Mouse (Mus musculus): ENCODE results near the gene Triml1.

The Triml1 gene

DNA sequence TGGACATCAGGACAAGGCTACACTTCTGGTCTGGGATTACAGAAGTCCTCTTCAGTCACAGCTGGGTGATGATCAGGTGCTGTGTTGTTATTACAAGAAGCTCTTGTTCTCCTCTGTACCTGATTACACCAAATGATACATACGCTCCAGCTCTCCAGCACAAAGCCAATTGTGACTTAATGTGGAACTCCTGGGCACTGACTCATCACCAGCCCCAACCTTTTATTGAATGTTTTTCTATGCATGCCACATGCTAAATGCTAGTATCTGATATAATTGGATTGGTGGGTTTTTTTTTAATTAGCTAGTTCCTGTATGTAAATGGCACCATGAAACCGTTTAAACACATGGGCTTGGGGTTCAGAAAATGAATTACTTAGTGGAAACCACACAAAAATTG is at the start of gene Triml1:
Gene Triml1 (minus strand): TSS at position 101 of the 400 bp plus-strand sequence.
- DNase-seq (ENCODE audit: extremely low read depth, insufficient read length, low spot score) = no peak

DNA sequence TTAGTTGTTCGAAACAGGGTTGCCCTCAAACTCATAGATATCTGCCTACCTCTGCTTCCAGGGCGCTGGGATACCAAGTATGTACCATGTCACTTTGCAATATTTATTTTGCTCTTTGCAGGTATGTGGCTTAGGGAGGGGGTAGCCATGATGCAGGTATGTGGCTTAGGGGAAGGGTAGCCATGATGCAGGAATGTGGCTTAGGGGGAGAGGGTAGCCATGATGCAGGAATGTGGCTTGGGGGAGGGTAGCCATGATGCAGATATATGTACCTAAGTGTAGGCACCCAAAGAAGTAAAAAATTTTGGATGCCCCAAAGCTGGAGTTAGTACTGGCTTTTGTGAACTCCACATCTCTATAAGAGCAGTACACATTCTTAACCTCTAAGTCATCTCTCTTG is 41.0 kb upstream of the Triml1 start:
- DNase-seq (ENCODE audit: extremely low read depth, insufficient read length, low spot score) = no peak

DNA sequence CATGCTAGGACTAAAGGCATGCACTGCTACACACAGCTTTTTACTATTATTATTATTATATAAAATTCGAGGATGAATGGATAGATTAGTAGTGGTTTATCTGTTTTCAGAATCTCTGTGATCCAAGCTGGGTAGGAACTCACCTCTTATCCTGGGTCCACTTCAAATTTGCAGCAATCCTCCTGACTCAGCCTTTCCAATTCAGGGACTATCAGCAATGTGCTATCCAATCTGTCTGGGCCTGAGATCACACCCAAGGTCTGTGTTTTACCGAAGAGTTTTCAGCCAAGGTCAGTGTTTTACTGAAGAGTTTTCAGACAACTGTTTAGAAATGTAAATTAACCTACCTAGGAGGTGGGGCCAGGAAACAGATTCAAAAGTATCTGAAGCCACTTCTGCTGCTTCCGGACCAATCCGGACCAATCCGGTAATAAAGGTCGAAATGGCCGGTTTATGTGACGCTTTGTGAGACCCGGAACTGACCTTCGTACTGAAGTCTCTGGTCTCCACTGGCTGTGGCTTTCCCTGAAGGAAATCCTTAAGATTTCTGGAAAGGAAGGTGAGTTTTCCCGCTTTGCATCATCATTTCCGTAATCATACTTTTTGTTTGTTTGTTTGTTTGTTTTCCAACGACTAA is 38.9 kb upstream of the Triml1 start, which contains the start of gene Triml2:
Gene Triml2 (plus strand): TSS at position 488 of the 637 bp plus-strand sequence.
- no peak for DNase-seq (ENCODE audit: extremely low read depth, insufficient read length, low spot score)

DNA sequence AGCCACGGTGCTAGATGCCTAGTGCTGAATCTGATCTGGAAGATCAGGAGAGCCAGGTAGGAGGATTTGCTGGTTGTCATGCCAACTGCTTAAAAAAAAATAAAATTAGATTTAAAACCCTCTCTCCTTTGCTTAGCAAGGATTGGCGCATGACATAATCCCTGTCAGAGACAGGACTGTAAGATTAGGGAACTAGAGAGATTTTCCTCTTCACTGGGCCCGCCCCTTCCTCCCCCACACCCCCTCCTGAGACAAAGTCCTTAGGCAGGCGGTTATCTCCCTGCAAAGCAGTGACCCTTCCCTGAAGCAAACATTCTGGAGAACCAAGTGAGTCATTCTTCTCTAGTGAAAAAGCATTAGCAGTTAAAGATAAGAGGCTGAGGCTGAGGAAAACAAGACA is 37.9 kb upstream of the Triml1 start:
- no peak for DNase-seq (ENCODE audit: extremely low read depth, insufficient read length, low spot score)

DNA sequence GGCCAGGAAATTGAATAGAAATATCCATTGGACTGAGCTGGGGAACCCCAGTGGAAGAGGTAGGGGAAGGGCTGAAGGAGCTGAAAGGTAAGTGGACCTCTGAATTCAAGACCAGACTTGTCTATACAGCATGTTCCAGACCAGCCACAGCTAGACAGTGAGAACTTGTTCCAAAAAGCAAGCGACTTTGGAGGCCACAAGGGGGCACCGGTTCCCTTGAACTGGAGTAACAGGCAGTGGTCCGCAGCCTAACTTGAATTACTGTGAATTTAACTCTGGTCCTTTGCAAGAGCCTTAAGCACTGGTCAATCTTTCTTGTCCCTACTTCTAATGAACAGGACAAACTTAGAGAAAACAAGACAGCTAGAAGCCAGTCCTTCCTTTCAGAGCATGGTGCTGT is 37.0 kb upstream of the Triml1 start:
- no peak for DNase-seq (ENCODE audit: extremely low read depth, insufficient read length, low spot score)

DNA sequence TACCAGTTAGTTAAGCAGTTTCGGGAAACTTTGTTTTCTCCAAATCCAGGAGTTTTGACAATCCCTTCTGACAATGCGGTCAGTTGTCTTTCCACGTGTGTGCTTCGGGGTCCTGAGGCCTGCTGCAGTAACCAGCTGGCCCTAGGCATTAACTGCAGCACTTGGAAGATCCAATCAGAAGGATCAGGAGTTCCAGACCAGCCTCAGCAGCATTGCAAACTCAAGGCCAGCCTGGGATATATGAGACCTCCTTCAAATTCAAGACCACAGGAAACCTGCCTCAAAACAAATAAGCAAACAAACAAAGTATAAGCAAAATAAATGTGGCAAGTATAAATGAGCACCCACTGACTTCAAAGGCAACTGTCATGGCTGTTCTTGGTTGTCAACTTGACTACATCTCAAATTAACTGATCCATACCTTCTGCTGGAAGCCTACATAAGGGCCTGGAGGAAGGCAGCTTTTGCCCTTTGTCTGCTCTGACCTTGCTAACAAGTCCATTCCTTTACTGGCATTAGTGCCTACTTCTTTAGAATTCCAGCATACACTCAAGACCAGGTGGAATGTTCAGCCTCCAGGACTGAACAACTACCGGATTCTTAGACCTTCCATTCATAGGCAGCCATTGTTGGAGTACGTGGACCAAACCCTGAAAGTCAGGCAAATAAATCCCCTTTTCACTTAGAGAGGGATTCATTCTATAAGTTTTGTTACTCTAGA is 35.6 kb upstream of the Triml1 start:
- DNase-seq (ENCODE audit: extremely low read depth, insufficient read length, low spot score) = no peak

DNA sequence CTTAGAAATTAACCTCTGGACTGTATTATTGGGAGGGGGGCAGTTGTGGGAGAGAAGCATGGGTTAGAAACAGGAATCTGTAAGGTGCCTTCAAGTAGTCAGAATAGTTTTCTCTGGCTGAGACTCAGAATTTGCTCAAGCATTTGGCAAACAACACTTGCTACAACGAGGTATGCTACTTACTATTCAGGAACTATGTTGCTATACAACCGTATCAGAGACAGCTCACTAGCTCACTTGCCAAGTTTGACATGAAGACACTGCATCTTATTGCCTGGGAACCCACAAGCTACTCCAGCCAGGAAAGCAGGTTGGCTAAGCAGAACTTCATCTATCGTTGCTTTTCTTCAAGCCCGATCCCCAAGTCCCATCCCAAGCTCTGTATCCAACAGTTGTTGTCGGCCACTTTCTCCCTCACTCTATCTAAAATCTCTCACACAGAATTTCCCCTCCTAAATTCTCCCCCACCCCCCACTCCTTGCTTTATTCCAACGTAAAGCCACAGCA is 28.0 kb upstream of the Triml1 start:
- DNase-seq (ENCODE audit: extremely low read depth, insufficient read length, low spot score) = no peak

DNA sequence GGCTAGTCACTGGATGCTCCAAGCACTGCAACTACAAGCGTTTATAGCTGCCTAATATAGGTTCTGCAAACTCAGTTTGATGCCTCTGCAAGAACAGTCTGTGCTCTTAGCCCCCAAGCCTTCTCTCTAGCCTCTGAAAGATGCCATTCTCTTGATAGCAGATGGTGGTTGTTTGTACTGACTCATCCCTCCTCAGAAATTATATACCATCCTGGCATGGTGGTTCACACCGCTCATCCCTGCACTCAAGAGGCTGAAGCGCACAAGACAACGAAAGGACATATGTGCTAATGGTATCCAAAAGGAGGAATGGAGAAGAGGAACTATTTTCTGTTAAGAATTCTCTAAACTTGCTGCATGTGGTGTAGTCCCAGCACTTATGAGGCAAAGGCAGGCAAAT is 26.8 kb upstream of the Triml1 start:
- DNase-seq (ENCODE audit: extremely low read depth, insufficient read length, low spot score) = no peak

DNA sequence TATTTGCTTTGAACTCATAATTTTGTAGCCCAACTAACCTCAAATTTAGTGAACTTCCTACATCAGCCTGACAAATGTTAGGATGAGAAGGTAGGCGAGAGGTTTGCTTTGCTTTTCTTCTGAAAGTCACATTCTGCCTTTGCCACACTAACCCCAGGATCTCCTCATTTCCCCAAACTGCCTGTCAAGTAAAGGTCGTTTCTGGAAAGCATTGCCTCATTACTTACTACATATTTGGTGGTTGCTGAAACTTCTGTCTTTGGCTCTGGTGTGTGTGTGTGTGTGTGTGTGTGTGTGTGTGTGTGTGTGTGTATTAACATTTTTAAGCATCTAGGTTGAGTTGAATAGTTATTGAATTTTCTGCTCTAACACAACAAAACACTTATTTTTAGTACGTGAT is 23.2 kb upstream of the Triml1 start:
- no peak for DNase-seq (ENCODE audit: extremely low read depth, insufficient read length, low spot score)

DNA sequence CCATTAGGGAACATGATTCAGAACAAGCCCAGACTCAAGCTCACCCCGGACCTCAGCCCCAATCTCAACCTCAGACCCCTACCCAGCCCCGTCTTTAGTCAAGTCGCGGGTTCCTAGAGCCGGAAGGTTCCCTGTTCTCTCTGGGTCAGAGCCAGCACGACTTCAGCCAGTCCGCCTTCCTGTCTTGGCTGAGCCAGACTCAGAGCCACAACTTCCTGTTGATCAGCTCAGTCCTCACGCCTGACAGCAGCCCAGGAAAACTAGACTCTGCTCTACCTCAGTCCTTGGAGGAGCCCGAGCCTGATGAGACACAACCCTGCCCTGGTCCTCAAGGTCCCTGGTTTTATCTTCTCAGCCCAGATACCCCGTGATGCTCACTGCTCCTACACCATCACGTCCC is 22.0 kb upstream of the Triml1 start:
- no peak for DNase-seq (ENCODE audit: extremely low read depth, insufficient read length, low spot score)

DNA sequence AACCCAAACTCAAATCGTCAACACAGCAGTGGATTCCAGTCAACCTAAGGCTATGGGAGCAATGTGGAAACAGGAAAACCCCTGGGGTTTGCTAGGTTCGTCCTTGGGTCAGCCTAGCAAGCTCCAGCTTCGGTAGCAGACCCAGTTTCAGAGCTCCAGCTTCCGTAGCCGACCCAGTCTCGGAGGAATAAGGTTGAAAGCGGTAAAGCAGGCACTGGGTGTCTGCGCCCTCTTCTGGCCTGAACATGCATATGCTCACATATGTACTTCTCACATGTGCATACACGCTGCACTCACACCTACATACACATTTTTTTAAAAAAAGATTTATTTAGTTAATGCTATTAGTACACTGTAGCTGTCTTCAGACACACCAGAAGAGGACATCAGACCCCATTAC is 8.0 kb upstream of the Triml1 start:
- no peak for DNase-seq (ENCODE audit: extremely low read depth, insufficient read length, low spot score)

DNA sequence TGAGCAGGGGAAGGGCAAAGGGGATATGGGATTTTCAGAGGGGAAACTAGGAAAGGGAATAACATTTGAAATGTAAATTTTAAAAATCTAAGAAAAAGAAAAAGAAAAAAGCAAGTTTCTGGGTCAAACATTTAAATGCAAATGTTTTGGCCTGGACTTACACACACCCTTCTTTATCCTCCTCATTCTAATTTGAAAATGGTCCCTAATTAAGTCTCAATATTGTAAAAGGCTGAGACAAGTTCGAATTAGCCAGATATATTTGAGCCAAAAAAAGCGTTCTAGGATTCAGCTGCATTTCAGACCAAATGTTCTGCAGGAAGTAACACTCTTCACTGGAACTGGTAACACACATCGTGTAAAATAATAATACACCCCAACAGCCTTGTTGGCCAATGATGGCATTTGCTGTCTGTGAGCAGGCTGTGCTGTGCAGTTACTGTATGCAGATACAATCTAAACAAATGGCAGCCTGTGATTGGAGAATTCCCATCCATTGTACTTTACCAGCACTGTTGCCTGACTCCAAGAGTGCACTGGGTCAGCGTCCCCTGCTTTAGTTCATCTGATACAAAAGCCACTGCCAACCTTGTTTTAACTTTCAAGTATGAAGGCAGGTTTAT is 30.0 kb downstream of the Triml1 start:
- DNase-seq (ENCODE audit: extremely low read depth, insufficient read length, low spot score) = no peak
